Mouse (Mus musculus): ENCODE results near the gene Izumo2. TPM values are rescaled to one million over a fixed set of nuclear protein-coding genes. Genes with fewer than 3 reads are reported as not detected.

Izumo2 gene
- polyA plus RNA-seq (2014; fragmentation: Nextera tagmentation; extraction: Ambion mirVana): not detected in 2 replicates

GRCm38 (mm10) chr7:44708574-44708973, at the start of gene Izumo2:
TSS of gene Izumo2 (plus strand) at chr7:44708742.
- Histone ChIP-seq H3K27me3 (replicated peaks; ENCODE audit: control insufficient read depth, insufficient read depth, low read length) (no peaks in the 10 kb centered on the region), H3K4me1 (replicated peaks; ENCODE audit: control insufficient read depth, insufficient read depth, low read length) (no peaks in the 10 kb centered on the region), H3K36me3 (ENCODE audit: control insufficient read depth, insufficient read depth, low read length) (no peaks in the 10 kb centered on the region), H3K9me3 (ENCODE audit: control insufficient read depth, low read length) (no peaks in the 10 kb centered on the region), H3K27ac (ENCODE audit: low read depth) (no peak within 1 kb of the TSS), H3K4me2 (ENCODE audit: low read length) (no peak within 1 kb of the TSS), H3K9ac (ENCODE audit: low read length) (no peak within 1 kb of the TSS), H3K4me3 (ENCODE audit: low read depth, low read length) (no peak within 1 kb of the TSS)
- ATAC-seq (replicated peaks; ENCODE audit: low FRiP score, low TSS enrichment, low read depth) (no peak), DNase-seq (ENCODE audit: low spot score) (no peak)
- 79% methylated on average over 14 of the region's 14 CpGs for WGBS

- H3K4me3 ChIP-seq (ENCODE audit: low read depth, low read length): no peak overlapping the region
- no peaks in the 10 kb centered on the region for H3K4me1 ChIP-seq (replicated peaks; ENCODE audit: control insufficient read depth, insufficient read depth, low read length)
- H3K4me2 ChIP-seq (ENCODE audit: low read length): no peak overlapping the region
- 80% methylated on average over 5 of the region's 5 CpGs for WGBS
- DNase-seq (ENCODE audit: low spot score) (no peak), ATAC-seq (replicated peaks; ENCODE audit: low FRiP score, low TSS enrichment, low read depth) (no peak)
- H3K9me3 ChIP-seq (ENCODE audit: control insufficient read depth, low read length): no peaks in the 10 kb centered on the region
- no peak overlapping the region for H3K27ac ChIP-seq (ENCODE audit: low read depth)
- H3K36me3 ChIP-seq (ENCODE audit: control insufficient read depth, insufficient read depth, low read length): no peaks in the 10 kb centered on the region
- H3K9ac ChIP-seq (ENCODE audit: low read length): no peak overlapping the region
- H3K27me3 ChIP-seq (replicated peaks; ENCODE audit: control insufficient read depth, insufficient read depth, low read length): no peaks in the 10 kb centered on the region
These were observed 47.3 kb upstream of the Izumo2 start for GRCm38 (mm10) chr7:44661219-44661618.

- Histone ChIP-seq H3K4me3 (ENCODE audit: low read depth, low read length) (no peak overlapping the region), H3K9ac (ENCODE audit: low read length) (no peak overlapping the region), H3K27ac (ENCODE audit: low read depth) (peak overlapping the region; percentile 27; the same call in 1 of the 2 replicates), H3K9me3 (ENCODE audit: control insufficient read depth, low read length) (no peaks in the 10 kb centered on the region; the same call in 1 of the 2 replicates), H3K4me2 (ENCODE audit: low read length) (no peak overlapping the region), H3K36me3 (ENCODE audit: control insufficient read depth, insufficient read depth, low read length) (no peaks in the 10 kb centered on the region), H3K4me1 (replicated peaks; ENCODE audit: control insufficient read depth, insufficient read depth, low read length) (no peaks in the 10 kb centered on the region), H3K27me3 (replicated peaks; ENCODE audit: control insufficient read depth, insufficient read depth, low read length) (no peaks in the 10 kb centered on the region)
- DNase-seq (ENCODE audit: low spot score) (peak; percentile 72), ATAC-seq (replicated peaks; ENCODE audit: low FRiP score, low TSS enrichment, low read depth) (peak; percentile 89)
- WGBS: 5% methylated on average over 7 of the region's 8 CpGs
These were observed 46.4 kb upstream of the Izumo2 start for GRCm38 (mm10) chr7:44662168-44662567.

GRCm38 (mm10) chr7:44662569-44662968, 46.0 kb upstream of the Izumo2 start:
- peak overlapping the region; percentile 27; the same call in 1 of the 2 replicates for H3K27ac ChIP-seq (ENCODE audit: low read depth)
- no peak overlapping the region for H3K4me3 ChIP-seq (ENCODE audit: low read depth, low read length)
- no peak overlapping the region for H3K4me2 ChIP-seq (ENCODE audit: low read length)
- 10% methylated on average over 3 of the region's 3 CpGs for WGBS
- no peak for DNase-seq (ENCODE audit: low spot score)
- no peak overlapping the region for H3K9ac ChIP-seq (ENCODE audit: low read length)
- ATAC-seq (replicated peaks; ENCODE audit: low FRiP score, low TSS enrichment, low read depth): peak; percentile 21; the same call in 1 of the 2 replicates
- no peaks in the 10 kb centered on the region for H3K36me3 ChIP-seq (ENCODE audit: control insufficient read depth, insufficient read depth, low read length)
- no peaks in the 10 kb centered on the region for H3K4me1 ChIP-seq (replicated peaks; ENCODE audit: control insufficient read depth, insufficient read depth, low read length)
- H3K27me3 ChIP-seq (replicated peaks; ENCODE audit: control insufficient read depth, insufficient read depth, low read length): no peaks in the 10 kb centered on the region
- H3K9me3 ChIP-seq (ENCODE audit: control insufficient read depth, low read length): no peaks in the 10 kb centered on the region; the same call in 1 of the 2 replicates

GRCm38 (mm10) chr7:44663546-44663945, 45.0 kb upstream of the Izumo2 start:
- ATAC-seq (replicated peaks; ENCODE audit: low FRiP score, low TSS enrichment, low read depth): no peak
- H3K9ac ChIP-seq (ENCODE audit: low read length): no peak overlapping the region
- no peak for DNase-seq (ENCODE audit: low spot score)
- no peak overlapping the region for H3K4me2 ChIP-seq (ENCODE audit: low read length)
- 84% methylated on average over 5 of the region's 5 CpGs for WGBS
- no peaks in the 10 kb centered on the region for H3K36me3 ChIP-seq (ENCODE audit: control insufficient read depth, insufficient read depth, low read length)
- H3K9me3 ChIP-seq (ENCODE audit: control insufficient read depth, low read length): no peaks in the 10 kb centered on the region; the same call in 1 of the 2 replicates
- H3K4me3 ChIP-seq (ENCODE audit: low read depth, low read length): no peak overlapping the region
- H3K4me1 ChIP-seq (replicated peaks; ENCODE audit: control insufficient read depth, insufficient read depth, low read length): no peaks in the 10 kb centered on the region
- no peak overlapping the region for H3K27ac ChIP-seq (ENCODE audit: low read depth)
- H3K27me3 ChIP-seq (replicated peaks; ENCODE audit: control insufficient read depth, insufficient read depth, low read length): no peaks in the 10 kb centered on the region

- Histone ChIP-seq H3K4me1 (replicated peaks; ENCODE audit: control insufficient read depth, insufficient read depth, low read length) (no peaks in the 10 kb centered on the region), H3K36me3 (ENCODE audit: control insufficient read depth, insufficient read depth, low read length) (no peaks in the 10 kb centered on the region), H3K4me3 (ENCODE audit: low read depth, low read length) (no peak overlapping the region), H3K9ac (ENCODE audit: low read length) (no peak overlapping the region), H3K27me3 (replicated peaks; ENCODE audit: control insufficient read depth, insufficient read depth, low read length) (peaks cover 8% of the 10 kb centered on the region), H3K4me2 (ENCODE audit: low read length) (no peak overlapping the region), H3K9me3 (ENCODE audit: control insufficient read depth, low read length) (no peaks in the 10 kb centered on the region; the same call in 1 of the 2 replicates), H3K27ac (ENCODE audit: low read depth) (no peak overlapping the region)
- 34% methylated on average over 11 of the region's 11 CpGs for WGBS
- DNase-seq (ENCODE audit: low spot score): no peak
- ATAC-seq (replicated peaks; ENCODE audit: low FRiP score, low TSS enrichment, low read depth): no peak
These were observed 43.8 kb upstream of the Izumo2 start for GRCm38 (mm10) chr7:44664731-44665130.

GRCm38 (mm10) chr7:44666462-44666861, 42.1 kb upstream of the Izumo2 start:
- 79% methylated on average over 2 of the region's 2 CpGs for WGBS
- H3K4me1 ChIP-seq (replicated peaks; ENCODE audit: control insufficient read depth, insufficient read depth, low read length): 0 out of 2 replicates have a peak, but pooled peaks cover 2% of the 10 kb centered on the region
- H3K36me3 ChIP-seq (ENCODE audit: control insufficient read depth, insufficient read depth, low read length): no peaks in the 10 kb centered on the region
- H3K27ac ChIP-seq (ENCODE audit: low read depth): no peak overlapping the region
- ATAC-seq (replicated peaks; ENCODE audit: low FRiP score, low TSS enrichment, low read depth) (no peak), DNase-seq (ENCODE audit: low spot score) (no peak)
- H3K9ac ChIP-seq (ENCODE audit: low read length): no peak overlapping the region
- no peaks in the 10 kb centered on the region; the same call in 1 of the 2 replicates for H3K9me3 ChIP-seq (ENCODE audit: control insufficient read depth, low read length)
- no peak overlapping the region for H3K4me3 ChIP-seq (ENCODE audit: low read depth, low read length)
- H3K27me3 ChIP-seq (replicated peaks; ENCODE audit: control insufficient read depth, insufficient read depth, low read length): peaks cover 23% of the 10 kb centered on the region
- H3K4me2 ChIP-seq (ENCODE audit: low read length): no peak overlapping the region

- WGBS: 60% methylated on average over 13 of the region's 13 CpGs
- Histone ChIP-seq H3K4me3 (ENCODE audit: low read depth, low read length) (no peak overlapping the region), H3K36me3 (ENCODE audit: control insufficient read depth, insufficient read depth, low read length) (no peaks in the 10 kb centered on the region), H3K9me3 (ENCODE audit: control insufficient read depth, low read length) (no peaks in the 10 kb centered on the region; the same call in 1 of the 2 replicates), H3K4me2 (ENCODE audit: low read length) (peak overlapping the region; percentile 9), H3K4me1 (replicated peaks; ENCODE audit: control insufficient read depth, insufficient read depth, low read length) (0 out of 2 replicates have a peak, but pooled peaks cover 2% of the 10 kb centered on the region), H3K27me3 (replicated peaks; ENCODE audit: control insufficient read depth, insufficient read depth, low read length) (peaks cover 24% of the 10 kb centered on the region), H3K9ac (ENCODE audit: low read length) (no peak overlapping the region), H3K27ac (ENCODE audit: low read depth) (peak overlapping the region; percentile 10; the same call in 1 of the 2 replicates)
- DNase-seq (ENCODE audit: low spot score): peak; percentile 59
- ATAC-seq (replicated peaks; ENCODE audit: low FRiP score, low TSS enrichment, low read depth): peak; percentile 47
These were observed 40.4 kb upstream of the Izumo2 start for GRCm38 (mm10) chr7:44667996-44668738.

All from intestine, embryonic 14.5 days (tissue).